Mouse (Mus musculus) CH12.LX (cell line): ENCODE data around the gene Olfr1308.

ENCODE experiments used
- CTCF ChIP-seq, 2 experiments: IDR thresholded peaks in 1 of 2; conservative IDR thresholded peaks in 1 of 2; 2 replicates each; pipeline ENCODE4 v1.5.1; 2011 to 2012; ENCODE audit warnings: low read depth in 2 of 2, low read length in 2 of 2, improper control_type of control experiment in 1 of 2, inconsistent platforms in 1 of 2, mild to moderate bottlenecking in 1 of 2, moderate library complexity in 1 of 2
- E2F4 ChIP-seq: IDR thresholded peaks from 2 replicates; pipeline ENCODE4 v1.6.1; 2011; ENCODE audit warnings: low read depth, low read length, improper control_type of control experiment; ENCODE audit not compliant: insufficient replicate concordance

GRCm38 (mm10) chr2:111964844-111965243, at the start of gene Olfr1308:
- TF ChIP-seq CTCF (conservative IDR thresholded peaks at IDR 0.05 in 1 of 2, IDR thresholded peaks at IDR 0.05 in 1 of 2; ENCODE audit: low read depth in 2 of 2, low read length in 2 of 2) (no peak), E2F4 (no peak)
